Mouse (Mus musculus): ENCODE measurements around the gene Creb3l1. TPM values are rescaled to one million over a fixed set of nuclear protein-coding genes. Genes with fewer than 3 reads are reported as not detected.

Creb3l1 gene
- total RNA-seq, 2 experiments from 2014 or later = 8.0 to 8.5 TPM

DNA sequence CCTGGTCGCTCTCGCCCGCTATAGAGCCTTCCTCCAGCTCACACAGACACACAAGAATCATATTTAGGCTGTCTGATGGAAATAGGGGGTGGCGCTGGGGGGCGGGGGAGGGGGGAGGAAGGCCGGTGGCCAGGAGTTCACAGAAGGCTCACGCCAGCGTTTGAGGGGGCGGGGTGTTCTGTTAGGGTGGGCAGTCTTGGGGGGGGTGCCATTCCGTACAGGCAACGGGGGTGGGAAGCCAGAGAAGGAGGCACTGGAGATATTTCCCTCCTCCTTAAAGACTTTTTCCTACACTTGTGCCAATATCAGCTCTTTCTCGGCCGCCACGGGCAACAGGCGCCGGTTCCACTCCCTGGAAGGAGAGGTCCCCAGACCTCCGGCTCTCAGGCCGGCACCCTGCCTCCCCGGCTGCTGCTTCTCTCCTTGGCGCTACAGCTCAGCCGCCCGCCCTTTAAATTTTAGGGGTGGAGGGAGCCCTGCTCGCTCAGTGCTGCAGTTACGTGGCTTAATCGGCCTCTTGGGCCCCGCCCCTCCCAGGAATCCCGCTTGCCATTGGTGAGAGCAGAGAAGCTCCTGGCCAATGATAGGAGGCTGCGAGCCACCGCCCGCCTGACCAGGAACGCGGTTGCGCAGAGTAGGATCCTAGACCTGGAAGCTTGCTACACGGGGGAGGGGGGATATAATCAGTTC, 16.2 kb downstream of the Creb3l1 start:
- intact Hi-C loops (cut with DNase I) = loop anchor here (5.0 kb wide), 1 partner anchor 49 kb away; no protein-coding TSS in a partner anchor
- DNase-seq = peak; percentile 94 to 95

GRCm38 (mm10) chr2:92006983-92007921, 17.1 kb downstream of the Creb3l1 start:
- DNase-seq = peak; percentile 73 to 80
- intact Hi-C loops (cut with DNase I) = loop anchor here (5.0 kb wide), 1 partner anchor 50 kb away; no protein-coding TSS in a partner anchor

- intact Hi-C loops (cut with DNase I) = loop anchor here (5.0 kb wide), 1 partner anchor 51 kb away; no protein-coding TSS in a partner anchor
These were observed 17.8 kb downstream of the Creb3l1 start for GRCm38 (mm10) chr2:92006491-92006890.

GRCm38 (mm10) chr2:92004617-92005016, 19.7 kb downstream of the Creb3l1 start:
- intact Hi-C loops (cut with DNase I) = loop anchor here (5.0 kb wide), 1 partner anchor 53 kb away; no protein-coding TSS in a partner anchor
- no peak for DNase-seq

More at GRCm38 (mm10) chr2:92006491-92006890, 17.8 kb downstream of the Creb3l1 start:
- DNase-seq = no peak

GRCm38 (mm10) chr2:91997905-91998608, 26.2 kb downstream of the Creb3l1 start:
- DNase-seq = no peak

DNA sequence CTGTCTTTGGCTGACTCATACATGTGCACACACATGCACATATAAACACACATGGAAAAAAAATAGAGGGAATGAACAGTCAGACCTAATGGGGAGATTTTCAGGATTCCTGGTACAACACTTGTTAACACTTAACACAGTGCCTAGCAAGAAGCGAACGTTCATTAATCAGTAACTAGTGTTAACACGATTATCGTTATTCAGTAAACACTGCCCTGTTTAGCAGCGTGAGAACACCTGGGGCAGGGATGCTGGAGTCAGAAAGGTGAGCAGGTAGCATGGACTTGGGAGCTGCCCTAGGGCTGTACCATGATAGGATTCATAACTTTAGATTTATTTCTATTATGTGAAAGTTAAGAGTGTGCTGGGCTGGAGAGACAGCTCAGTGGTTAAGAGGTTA, 28.3 kb downstream of the Creb3l1 start:
- DNase-seq = no peak
- intact Hi-C loops (cut with DNase I) = no loop called here

More at GRCm38 (mm10) chr2:91997905-91998608, 26.2 kb downstream of the Creb3l1 start:
- intact Hi-C loops (cut with DNase I) = no loop called here

DNA sequence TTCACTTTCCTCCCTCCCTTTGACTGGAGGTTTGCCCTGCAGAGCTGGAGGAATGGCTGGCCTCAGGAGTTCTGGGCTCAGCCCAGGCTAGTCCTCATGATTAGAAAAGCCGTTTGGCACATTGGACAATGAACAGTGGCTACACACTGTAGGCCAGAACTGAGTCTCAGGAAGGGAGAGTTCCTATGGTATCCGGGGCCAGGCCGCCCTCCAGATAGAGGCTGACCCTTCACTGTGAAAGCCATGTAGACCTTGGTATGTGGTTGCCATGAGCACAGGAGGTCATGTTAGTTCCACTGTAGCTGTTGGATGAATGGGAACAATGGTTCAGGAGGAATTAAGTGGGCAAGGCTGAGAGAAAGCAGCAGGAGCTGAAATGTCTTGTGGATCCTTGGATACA, 30.9 kb downstream of the Creb3l1 start:
- intact Hi-C loops (cut with DNase I) = no loop called here
- DNase-seq = no peak

GRCm38 (mm10) chr2:91989750-91990149, 34.6 kb downstream of the Creb3l1 start:
- intact Hi-C loops (cut with DNase I) = loop anchor here (5.0 kb wide), 2 partner anchors 193 to 343 kb away; no protein-coding TSS in a partner anchor
- no peak for DNase-seq

DNA sequence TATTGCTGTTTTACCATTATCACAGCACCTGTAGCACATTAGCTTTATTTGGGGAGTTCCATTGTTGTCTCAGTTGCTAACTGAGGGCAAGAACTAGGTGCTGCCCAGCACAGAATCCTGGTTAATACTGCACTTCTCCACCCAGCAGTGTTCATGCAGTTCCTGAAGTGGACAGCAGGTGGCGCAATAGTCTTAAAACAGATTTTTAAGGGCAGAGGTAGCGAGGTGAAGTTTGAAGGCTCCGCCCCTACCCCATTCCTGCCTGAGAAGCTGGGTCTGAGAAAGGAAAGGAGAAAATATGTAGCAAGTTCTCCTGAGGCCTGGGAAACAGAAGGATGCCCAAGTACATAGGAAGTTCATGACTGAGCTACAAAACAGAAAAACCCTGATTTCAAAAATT, 36.8 kb downstream of the Creb3l1 start:
- DNase-seq = peak; percentile 79 to 93
- intact Hi-C loops (cut with DNase I) = loop anchor here (1.0 to 5.0 kb wide), 5 partner anchors 23 to 345 kb away; partner anchors contain the start of gene Gm9821

DNA sequence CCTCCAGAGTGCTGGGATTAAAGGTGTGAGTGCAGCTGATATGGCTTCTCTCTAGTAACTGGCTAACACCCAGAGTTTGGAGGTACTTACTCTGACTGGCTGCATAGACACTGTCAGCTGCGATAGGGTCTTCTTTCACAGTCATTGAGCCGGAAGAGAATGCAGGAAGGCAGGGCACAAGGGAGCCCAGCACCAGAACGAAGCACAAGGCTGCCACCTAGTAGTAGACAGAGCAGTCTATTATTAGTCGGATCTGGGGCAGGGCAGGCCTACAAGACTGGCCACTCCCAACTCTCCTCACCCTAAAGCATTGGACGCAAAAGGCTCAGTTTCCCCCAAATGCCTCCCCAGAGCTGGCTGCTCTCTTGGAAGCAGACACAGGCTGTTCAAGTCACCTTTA, 38.2 kb downstream of the Creb3l1 start:
- DNase-seq = peak in 1 of 2 experiments; percentile 24
- intact Hi-C loops (cut with DNase I) = loop anchor here (2.0 to 5.0 kb wide), 4 partner anchors 21 to 346 kb away; partner anchors contain the start of gene Gm9821

DNA sequence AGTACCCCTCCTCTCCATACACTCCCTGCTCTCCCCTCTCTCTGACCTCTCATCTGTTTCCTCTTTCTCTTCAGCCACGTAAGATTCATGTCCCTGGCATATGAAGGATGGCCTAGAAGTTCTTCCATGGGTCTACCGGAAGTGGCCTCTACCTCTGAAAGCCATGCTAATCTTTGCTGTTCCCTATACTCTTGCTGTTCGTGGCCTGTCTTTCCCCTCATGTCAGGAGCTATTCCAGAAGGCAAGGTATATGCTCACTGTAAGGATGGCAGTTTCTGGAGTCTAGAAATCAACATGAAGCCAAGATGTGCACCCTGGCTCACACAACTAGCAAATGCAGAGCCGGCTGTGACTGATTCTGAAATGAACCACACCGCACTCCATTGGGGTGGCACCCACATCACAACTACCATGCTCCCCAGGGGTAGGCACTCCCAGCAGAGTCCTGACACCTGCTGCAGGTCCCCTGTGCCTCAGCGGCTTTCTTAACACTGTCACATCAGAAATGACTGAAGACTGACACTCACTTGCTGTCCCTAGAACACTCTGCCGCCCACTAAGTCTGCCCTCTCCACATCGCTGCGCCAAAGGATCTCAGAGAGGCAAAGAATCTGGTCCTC, 39.3 kb downstream of the Creb3l1 start:
- DNase-seq = no peak

GRCm38 (mm10) chr2:91984439-91984838, 39.9 kb downstream of the Creb3l1 start:
- intact Hi-C loops (cut with DNase I) = no loop called here
- peak; percentile 55 to 57 for DNase-seq

More for the DNA sequence above, 39.3 kb downstream of the Creb3l1 start:
- intact Hi-C loops (cut with DNase I) = loop anchor here (5.0 kb wide), 2 partner anchors 197 to 347 kb away; no protein-coding TSS in a partner anchor

GRCm38 (mm10) chr2:91980830-91981229, 43.5 kb downstream of the Creb3l1 start:
- no peak for DNase-seq
- intact Hi-C loops (cut with DNase I) = no loop called here

DNA sequence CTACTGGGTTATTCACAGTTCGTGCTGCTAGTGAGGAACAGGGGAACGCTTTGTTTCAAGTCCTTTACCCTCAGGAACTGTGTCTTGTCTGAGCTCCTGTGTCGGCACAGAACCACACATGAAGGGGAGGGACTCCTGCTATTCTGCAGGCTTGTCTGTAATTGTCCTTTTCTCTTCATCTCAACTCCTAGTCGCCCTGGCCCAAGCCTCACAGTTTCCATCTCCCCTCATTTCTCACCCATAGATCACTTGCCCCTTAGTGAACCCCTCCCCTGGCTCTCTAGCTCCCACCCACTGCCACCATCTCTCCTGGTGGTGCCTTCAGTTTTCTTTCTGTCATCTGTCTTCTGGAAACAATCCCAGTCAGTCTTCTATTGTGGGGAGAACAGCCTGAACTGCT, 44.1 kb downstream of the Creb3l1 start:
- intact Hi-C loops (cut with DNase I) = no loop called here
- DNase-seq = no peak

- no peak for DNase-seq
- intact Hi-C loops (cut with DNase I) = no loop called here
These were observed 45.8 kb downstream of the Creb3l1 start for GRCm38 (mm10) chr2:91978547-91978946.

- DNase-seq = no peak
- intact Hi-C loops (cut with DNase I) = no loop called here
These were observed 46.3 kb downstream of the Creb3l1 start for GRCm38 (mm10) chr2:91977960-91978359.

DNA sequence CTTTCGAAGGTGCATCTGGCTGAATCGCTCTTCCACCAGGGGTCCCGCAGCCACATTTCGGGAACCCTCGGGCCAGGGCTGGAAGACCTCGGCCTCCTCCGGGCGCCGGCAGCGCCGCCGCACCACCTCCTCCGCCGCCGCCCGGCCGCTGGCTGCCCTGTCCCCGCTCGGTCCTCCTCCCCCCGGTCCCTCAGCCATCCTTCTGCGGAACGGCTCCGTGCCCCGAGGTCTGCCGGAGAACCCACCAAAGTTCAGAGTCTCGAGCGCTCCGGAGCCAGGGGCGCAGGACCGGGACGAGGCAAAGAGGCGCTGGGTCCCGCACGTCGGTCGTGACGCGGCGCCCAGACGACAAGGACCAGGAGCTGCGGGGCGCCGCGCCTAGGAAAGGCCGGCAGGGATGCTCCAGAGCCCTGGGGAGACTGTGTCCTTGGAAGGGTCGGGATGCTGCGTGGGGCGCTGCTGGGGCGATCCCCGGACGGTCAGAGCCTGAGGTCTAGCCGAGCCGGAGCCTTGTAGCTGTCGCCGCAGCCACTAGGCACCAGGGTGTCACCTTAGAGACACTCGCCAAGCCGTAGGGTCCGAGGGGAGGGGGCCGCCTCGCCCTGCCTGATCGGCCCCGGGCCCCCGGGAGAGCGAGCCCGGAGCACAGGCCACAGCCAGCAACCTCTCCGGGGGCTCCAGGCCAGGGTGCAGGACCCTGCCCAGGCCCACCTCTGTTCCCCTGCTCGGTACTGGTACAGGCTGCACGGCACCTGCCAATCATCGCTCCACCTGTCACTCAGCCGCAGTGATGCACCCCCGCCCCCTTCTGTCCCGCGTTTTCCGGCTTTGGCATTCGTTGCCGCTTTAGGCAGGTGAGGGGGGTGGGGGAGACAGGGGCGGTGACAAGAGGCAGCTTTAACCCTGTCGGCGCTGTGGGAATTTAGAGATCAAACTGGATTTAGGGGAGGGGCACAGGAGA, 48.4 kb downstream of the Creb3l1 start, which contains the start of gene Dgkz:
TSS of gene Dgkz (minus strand) at position 284 of the 961 bp plus-strand sequence.
- intact Hi-C loops (cut with DNase I) = no loop called here
- DNase-seq = no peak

DNA sequence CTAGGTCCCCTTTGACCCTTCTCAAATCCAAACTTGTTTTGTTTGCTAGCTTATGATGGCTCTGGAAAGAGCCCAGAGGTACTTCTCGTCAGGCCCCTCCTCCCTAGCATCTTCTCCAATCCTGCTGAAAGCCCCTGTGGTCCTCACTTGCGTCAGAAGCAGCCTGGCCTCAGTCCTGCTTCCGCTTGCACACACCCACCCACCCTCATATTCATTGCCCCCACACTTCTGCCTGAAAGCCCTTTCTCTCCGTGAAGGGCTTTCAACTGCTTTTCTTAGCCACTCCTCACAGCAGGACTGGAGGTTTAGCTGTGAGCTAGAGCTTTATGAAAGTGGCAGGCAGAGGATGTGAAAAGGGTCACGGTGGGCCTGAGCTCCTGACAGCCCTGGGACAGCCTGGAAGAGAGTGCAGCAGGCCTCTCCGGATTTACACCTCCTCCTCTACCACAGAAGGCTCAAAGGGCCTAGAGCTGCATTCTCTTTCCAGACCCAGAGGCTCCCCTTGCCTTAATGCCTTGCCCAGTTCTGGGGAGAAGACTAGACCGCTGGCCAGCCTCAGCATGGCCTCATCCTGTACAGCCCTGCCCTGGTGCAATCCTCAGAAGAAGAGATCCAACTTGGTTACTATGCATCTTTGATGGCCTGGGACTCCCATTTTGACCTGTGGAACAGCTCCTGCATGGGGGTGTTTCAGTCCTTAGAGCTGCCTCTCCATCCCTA, 50.7 kb downstream of the Creb3l1 start:
- DNase-seq = no peak
- intact Hi-C loops (cut with DNase I) = no loop called here
